10 mouse cellular contexts compared by ENCODE assay signal in the genomic region with DNA sequence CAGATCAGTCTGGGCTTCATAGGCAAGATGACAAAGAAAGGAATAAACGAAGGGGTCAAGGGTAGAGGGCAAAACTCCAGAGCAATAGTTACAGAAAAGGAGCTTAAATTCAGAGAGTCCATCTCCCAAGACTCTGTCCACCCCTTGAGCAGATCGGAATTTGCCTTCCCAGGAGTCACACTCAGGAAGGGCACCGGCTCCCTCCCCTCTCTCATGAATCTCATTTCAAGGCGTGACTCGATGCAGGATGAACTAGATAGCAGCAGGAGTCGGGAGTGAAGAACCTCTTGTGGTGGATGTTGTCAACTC. TPM values are rescaled to one million over a fixed set of nuclear protein-coding genes. Genes with fewer than 3 reads are reported as not detected.
DNase-seq lines count a peak whose midpoint lies in the region; ATAC-seq lines count a peak whose summit lies in the region.
"Had no signal": no experiment of that assay in that cellular context is flagged by ENCODE, and none has a peak within 500 bp of the region (broad histone marks: within the 10 kb centered on the region; RNA-seq: fewer than 3 reads in every experiment).

No protein-coding gene starts in this region.

- H3K9ac ChIP-seq in heart, embryonic 16.5 days (ENCODE audit: low read length) = peak overlapping the region; percentile 75
- H3K9ac ChIP-seq in midbrain, embryonic 16.5 days (ENCODE audit: low read depth, low read length) = peak overlapping the region; percentile 78

- H3K27me3 ChIP-seq in heart, embryonic 16.5 days (ENCODE audit: control insufficient read depth, insufficient read depth, low read length) = no peaks in the 10 kb centered on the region
- no peaks in the 10 kb centered on the region for H3K27me3 ChIP-seq in midbrain, embryonic 16.5 days (ENCODE audit: control insufficient read depth, insufficient read depth, low read depth, low read length)

- peak; percentile 34 for ATAC-seq in heart, embryonic 16.5 days (replicated peaks; ENCODE audit: extremely low read depth, insufficient read depth, low FRiP score)
- peak; percentile 12; the same call in 1 of the 2 replicates for ATAC-seq in common myeloid progenitor, adult 5-6 weeks (replicated peaks; ENCODE audit: low read depth, poor library complexity, severe bottlenecking)
- peak; percentile 2 for ATAC-seq in inflammation-experienced regulatory T-cells, adult 6 months
- peak; percentile 73 for ATAC-seq in midbrain, embryonic 16.5 days

- DNase-seq in heart, postnatal 4 days = no peak
- DNase-seq in frontal cortex, postnatal 14 days (ENCODE audit: low spot score in 2 of 2) = no peak
- DNase-seq in embryo, embryonic 11 days = no peak
- no peak for DNase-seq in embryo, embryonic 9.5 days (ENCODE audit: extremely low spot score)

- H3K4me2 ChIP-seq in heart, embryonic 16.5 days (ENCODE audit: low read depth, low read length) = peak overlapping the region; percentile 73
- peak overlapping the region; percentile 71 for H3K4me2 ChIP-seq in midbrain, embryonic 16.5 days (ENCODE audit: low read length)

- no peaks in the 10 kb centered on the region for H3K36me3 ChIP-seq in heart, embryonic 16.5 days (ENCODE audit: control insufficient read depth, insufficient read depth)
- H3K36me3 ChIP-seq in midbrain, embryonic 16.5 days (ENCODE audit: control insufficient read depth, insufficient read depth, low read length) = no peaks in the 10 kb centered on the region

- 1% methylated on average over 6 of the region's 6 CpGs for WGBS in heart, embryonic 16.5 days
- WGBS in midbrain, embryonic 16.5 days = 0% methylated on average over 6 of the region's 6 CpGs

- H3K9me3 ChIP-seq in heart, embryonic 16.5 days (replicated peaks; ENCODE audit: control insufficient read depth, low read length) = no peaks in the 10 kb centered on the region
- no peaks in the 10 kb centered on the region for H3K9me3 ChIP-seq in midbrain, embryonic 16.5 days (replicated peaks; ENCODE audit: control insufficient read depth, low read length, poor library complexity, severe bottlenecking)

- peak overlapping the region; percentile 61 for H3K4me3 ChIP-seq in heart, embryonic 16.5 days (ENCODE audit: low read length)
- H3K4me3 ChIP-seq in midbrain, embryonic 16.5 days (ENCODE audit: low read depth, low read length) = peak overlapping the region; percentile 54

- no peaks in the 10 kb centered on the region for H3K4me1 ChIP-seq in heart, embryonic 16.5 days (ENCODE audit: control insufficient read depth, insufficient read depth, low read length)
- H3K4me1 ChIP-seq in midbrain, embryonic 16.5 days (ENCODE audit: control insufficient read depth, insufficient read depth, low read length) = no peaks in the 10 kb centered on the region

- peak overlapping the region; percentile 85 for H3K27ac ChIP-seq in heart, embryonic 16.5 days (ENCODE audit: low read length)
- H3K27ac ChIP-seq in midbrain, embryonic 16.5 days (ENCODE audit: low read length) = peak overlapping the region; percentile 90

RNA-seq across cellular contexts. Expression of a gene that starts 15.7 kb away (rescaled TPM):
- 0.17 and 0.19 TPM in 2 replicates for polyA plus RNA-seq in heart, embryonic 16.5 days (2015; fragmentation: Nextera tagmentation; extraction: Ambion mirVana)
- total RNA-seq in heart, postnatal 4 days (2021) = under 1 TPM; 0.14 to 0.20 TPM
- total RNA-seq in common myeloid progenitor, adult 5-6 weeks (2017) = 0.05 TPM in 1 of 2 replicates, not detected in the other
- polyA plus RNA-seq in inflammation-experienced regulatory T-cells, adult 6 months (2017; shearing (Covaris generic)) = under 1 TPM in 1 of 3 experiments, not detected in 2; 0.09 TPM
- not detected in 2 replicates for polyA plus RNA-seq in midbrain, embryonic 16.5 days (2015; fragmentation: Nextera tagmentation; extraction: Ambion mirVana)
- polyA plus RNA-seq: large intestine, adult 2 months; Patski had no signal

RNA-seq across cellular contexts. Expression of a gene that starts 28.0 kb away (rescaled TPM):
- polyA plus RNA-seq in heart, embryonic 16.5 days (2015; fragmentation: Nextera tagmentation; extraction: Ambion mirVana) = 36.0 and 38.3 TPM in 2 replicates
- total RNA-seq in heart, postnatal 4 days (2021) = 10 to 100 TPM; 76.7 to 83.4 TPM
- 51.7 and 80.9 TPM in 2 replicates for total RNA-seq in common myeloid progenitor, adult 5-6 weeks (2017)
- 10 to 100 TPM; 57.2 to 59.1 (median 57.7) TPM for polyA plus RNA-seq in inflammation-experienced regulatory T-cells, adult 6 months (2017; shearing (Covaris generic))
- polyA plus RNA-seq in midbrain, embryonic 16.5 days (2015; fragmentation: Nextera tagmentation; extraction: Ambion mirVana) = 135 and 137 TPM in 2 replicates

RNA-seq across cellular contexts. Expression of a gene that starts 31.6 kb away (rescaled TPM):
- 8.1 and 10.5 TPM in 2 replicates for polyA plus RNA-seq in heart, embryonic 16.5 days (2015; fragmentation: Nextera tagmentation; extraction: Ambion mirVana)
- total RNA-seq in heart, postnatal 4 days (2021) = 10 to 100 TPM in 1 of 2 experiments, 1 to 10 TPM in 1; 7.1 to 10.0 TPM
- 8.2 and 11.5 TPM in 2 replicates for total RNA-seq in common myeloid progenitor, adult 5-6 weeks (2017)
- polyA plus RNA-seq in inflammation-experienced regulatory T-cells, adult 6 months (2017; shearing (Covaris generic)) = 10 to 100 TPM in 2 of 3 experiments, 1 to 10 TPM in 1; 8.4 to 15.4 (median 13.2) TPM
- polyA plus RNA-seq in midbrain, embryonic 16.5 days (2015; fragmentation: Nextera tagmentation; extraction: Ambion mirVana) = 16.1 and 16.2 TPM in 2 replicates

Comparison
In these comparisons a context has a peak if more than half of its experiments do, and no peak if none do; other contexts are left out.
1. ATAC-seq: peak in every context shown above with its lines; median percentile 73 in midbrain, embryonic 16.5 days; 34 in heart, embryonic 16.5 days; 12 in common myeloid progenitor, adult 5-6 weeks; 2 in inflammation-experienced regulatory T-cells, adult 6 months.